Mouse (Mus musculus): ENCODE data around the gene Neurl4. TPM values are rescaled to one million over a fixed set of nuclear protein-coding genes. Genes with fewer than 3 reads are reported as not detected.
"Not testable (repeated sequence)": the region's sequence is repeated elsewhere in the genome, so short reads cannot be mapped to it uniquely, and the experiment has no call there.

The Neurl4 gene
- polyA plus RNA-seq, 1 experiment = 98.3 TPM

GRCm38 (mm10) chr11:69911701-69912100 lies 10.8 kb downstream of the Neurl4 start:
- H3K4me1 ChIP-seq (ENCODE audit: control insufficient read depth, insufficient read depth, low read length) = peaks cover 2% of the 10 kb centered on the region; the same call in 1 of the 2 replicates
- TF ChIP-seq CTCF (IDR thresholded peaks at IDR 0.05; ENCODE audit: extremely low read depth, insufficient read depth, low read length) (no peak), POLR2A (IDR thresholded peaks at IDR 0.05; ENCODE audit: extremely low read depth, insufficient read depth, low read length) (no peak)
- no peak overlapping the region for H3K27ac ChIP-seq (ENCODE audit: insufficient read depth, low read length)
- no peak overlapping the region for H3K4me3 ChIP-seq (ENCODE audit: insufficient read depth, low read length)

- TF ChIP-seq CTCF (IDR thresholded peaks at IDR 0.05; ENCODE audit: extremely low read depth, insufficient read depth, low read length) (no peak), POLR2A (IDR thresholded peaks at IDR 0.05; ENCODE audit: extremely low read depth, insufficient read depth, low read length) (no peak)
- no peak overlapping the region for H3K27ac ChIP-seq (ENCODE audit: insufficient read depth, low read length)
These were observed 12.1 kb downstream of the Neurl4 start for GRCm38 (mm10) chr11:69912716-69913530.

GRCm38 (mm10) chr11:69913554-69914371 lies 12.9 kb downstream of the Neurl4 start, which contains the start of gene Gps2:
Gene Gps2 (plus strand): TSS chr11:69913888.
- TF ChIP-seq CTCF (IDR thresholded peaks at IDR 0.05; ENCODE audit: extremely low read depth, insufficient read depth, low read length) = no peak
- peak; percentile 40; the same call in 1 of the 2 replicates for TF ChIP-seq POLR2A (IDR thresholded peaks at IDR 0.05; ENCODE audit: extremely low read depth, insufficient read depth, low read length)
- Histone ChIP-seq H3K27ac (ENCODE audit: insufficient read depth, low read length) (peak within 1 kb of the TSS; percentile 38), H3K4me3 (ENCODE audit: insufficient read depth, low read length) (peak within 1 kb of the TSS; percentile 81), H3K4me1 (ENCODE audit: control insufficient read depth, insufficient read depth, low read length) (peaks cover 2% of the 10 kb centered on the region; the same call in 1 of the 2 replicates)

More at GRCm38 (mm10) chr11:69912716-69913530, 12.1 kb downstream of the Neurl4 start:
- no peak overlapping the region; the same call in 1 of the 2 replicates for H3K4me3 ChIP-seq (ENCODE audit: insufficient read depth, low read length)
- peaks cover 2% of the 10 kb centered on the region; the same call in 1 of the 2 replicates for H3K4me1 ChIP-seq (ENCODE audit: control insufficient read depth, insufficient read depth, low read length)

- peak overlapping the region; percentile 38 for H3K27ac ChIP-seq (ENCODE audit: insufficient read depth, low read length)
- H3K4me1 ChIP-seq (ENCODE audit: control insufficient read depth, insufficient read depth, low read length) = peaks cover 2% of the 10 kb centered on the region; the same call in 1 of the 2 replicates
- TF ChIP-seq POLR2A (IDR thresholded peaks at IDR 0.05; ENCODE audit: extremely low read depth, insufficient read depth, low read length) = no peak
- TF ChIP-seq CTCF (IDR thresholded peaks at IDR 0.05; ENCODE audit: extremely low read depth, insufficient read depth, low read length) = no peak
- peak overlapping the region; percentile 81 for H3K4me3 ChIP-seq (ENCODE audit: insufficient read depth, low read length)
These were observed 13.5 kb downstream of the Neurl4 start for GRCm38 (mm10) chr11:69914372-69914764.

GRCm38 (mm10) chr11:69914917-69915430 lies 14.1 kb downstream of the Neurl4 start:
- H3K4me3 ChIP-seq (ENCODE audit: insufficient read depth, low read length) = peak overlapping the region; percentile 81; the same call in 1 of the 2 replicates
- H3K27ac ChIP-seq (ENCODE audit: insufficient read depth, low read length) = no peak overlapping the region
- peaks cover 4% of the 10 kb centered on the region for H3K4me1 ChIP-seq (ENCODE audit: control insufficient read depth, insufficient read depth, low read length)
- no peak for TF ChIP-seq POLR2A (IDR thresholded peaks at IDR 0.05; ENCODE audit: extremely low read depth, insufficient read depth, low read length)

GRCm38 (mm10) chr11:69915667-69916627 lies 15.1 kb downstream of the Neurl4 start:
- Histone ChIP-seq H3K4me1 (ENCODE audit: control insufficient read depth, insufficient read depth, low read length) (peaks cover 4% of the 10 kb centered on the region), H3K4me3 (ENCODE audit: insufficient read depth, low read length) (no peak overlapping the region), H3K27ac (ENCODE audit: insufficient read depth, low read length) (no peak overlapping the region)
- 0 out of 2 replicates have a peak, but pooled peaks have one; percentile 8 for TF ChIP-seq POLR2A (IDR thresholded peaks at IDR 0.05; ENCODE audit: extremely low read depth, insufficient read depth, low read length)
- TF ChIP-seq CTCF (IDR thresholded peaks at IDR 0.05; ENCODE audit: extremely low read depth, insufficient read depth, low read length) = no peak

GRCm38 (mm10) chr11:69916652-69917378 lies 15.9 kb downstream of the Neurl4 start:
- H3K27ac ChIP-seq (ENCODE audit: insufficient read depth, low read length) = not testable (repeated sequence)

GRCm38 (mm10) chr11:69917379-69917948 lies 16.6 kb downstream of the Neurl4 start:
- H3K27ac ChIP-seq (ENCODE audit: insufficient read depth, low read length) = no peak overlapping the region
- H3K4me1 ChIP-seq (ENCODE audit: control insufficient read depth, insufficient read depth, low read length) = peaks cover 4% of the 10 kb centered on the region
- no peak overlapping the region for H3K4me3 ChIP-seq (ENCODE audit: insufficient read depth, low read length)
- TF ChIP-seq CTCF (IDR thresholded peaks at IDR 0.05; ENCODE audit: extremely low read depth, insufficient read depth, low read length) = no peak
- no peak for TF ChIP-seq POLR2A (IDR thresholded peaks at IDR 0.05; ENCODE audit: extremely low read depth, insufficient read depth, low read length)

More at GRCm38 (mm10) chr11:69916652-69917378, 15.9 kb downstream of the Neurl4 start:
- not testable (repeated sequence) for H3K4me3 ChIP-seq (ENCODE audit: insufficient read depth, low read length); H3K4me1 ChIP-seq (ENCODE audit: control insufficient read depth, insufficient read depth, low read length)
